Mouse (Mus musculus): Measurements from ENCODE around the gene Gm9922. TPM values are rescaled to one million over a fixed set of nuclear protein-coding genes. Genes with fewer than 3 reads are reported as not detected.

Gene Gm9922
- polyA plus RNA-seq, 1 experiment from 2014 or later = not detected

Other genes with a start within 250 kb of the Gm9922 start
- 6.5 and 7.0 TPM in 2 replicates for gene Tbc1d4, start 120.6 kb downstream of the Gm9922 start, polyA plus RNA-seq (2015; fragmentation: Nextera tagmentation; extraction: Ambion mirVana)
- gene Commd6, start 89.1 kb downstream of the Gm9922 start, polyA plus RNA-seq (2015; fragmentation: Nextera tagmentation; extraction: Ambion mirVana) = 102 and 107 TPM in 2 replicates
- gene Uchl3, start 75.8 kb downstream of the Gm9922 start, polyA plus RNA-seq (2015; fragmentation: Nextera tagmentation; extraction: Ambion mirVana) = 234 and 260 TPM in 2 replicates
- 0.98 and 1.1 TPM in 2 replicates for gene Lmo7, start 143 bp upstream of the Gm9922 start, polyA plus RNA-seq (2015; fragmentation: Nextera tagmentation; extraction: Ambion mirVana)

Data from midbrain, embryonic 13.5 days (tissue).